Mouse (Mus musculus) MEL (cell line): ENCODE data around the gene Hsd11b2.

Experiments used
- CHD2 ChIP-seq: IDR thresholded peaks from 2 replicates; pipeline ENCODE4 v1.6.1; 2011; ENCODE audit warnings: low read length, improper control_type of control experiment
- CTCF ChIP-seq, 3 experiments: IDR thresholded peaks in 2 of 3; conservative IDR thresholded peaks in 1 of 3; 2 replicates each; pipeline ENCODE4 v1.5.1; 2011 to 2012; ENCODE audit warnings: low read length in 3 of 3, low read depth in 2 of 3, mild to moderate bottlenecking in 2 of 3, improper control_type of control experiment in 1 of 3, inconsistent platforms in 1 of 3, mixed read lengths in 1 of 3, moderate library complexity in 1 of 3; ENCODE audit not compliant: control insufficient read depth in 1 of 3, insufficient read depth in 1 of 3, poor library complexity in 1 of 3, severe bottlenecking in 1 of 3
- ELF1 ChIP-seq: IDR thresholded peaks from 2 replicates; pipeline ENCODE4 v1.6.1; 2014; ENCODE audit warnings: low read depth, mild to moderate bottlenecking, inconsistent platforms, low read length, improper control_type of control experiment, moderate library complexity
- KAT2A ChIP-seq: conservative IDR thresholded peaks from 2 replicates; pipeline ENCODE4 v1.6.1; 2012; ENCODE audit warnings: low read depth, low read length, improper control_type of control experiment, inconsistent platforms
- MAX ChIP-seq: IDR thresholded peaks from 2 replicates; pipeline ENCODE4 v1.6.1; 2011; ENCODE audit warnings: low read length, improper control_type of control experiment
- POLR2A ChIP-seq, 2 experiments: IDR thresholded peaks; 2 replicates each; pipeline ENCODE4 v1.6.1; 2011 to 2012; ENCODE audit warnings: low read length in 2 of 2, mild to moderate bottlenecking in 2 of 2, control low read depth in 1 of 2, improper control_type of control experiment in 1 of 2, low read depth in 1 of 2, moderate library complexity in 1 of 2; ENCODE audit not compliant: control insufficient read depth in 1 of 2, insufficient read depth in 1 of 2, poor library complexity in 1 of 2
- RAD21 ChIP-seq: IDR thresholded peaks from 2 replicates; pipeline ENCODE4 v1.6.1; 2011; ENCODE audit warnings: mild to moderate bottlenecking, low read depth, low read length, improper control_type of control experiment

DNA sequence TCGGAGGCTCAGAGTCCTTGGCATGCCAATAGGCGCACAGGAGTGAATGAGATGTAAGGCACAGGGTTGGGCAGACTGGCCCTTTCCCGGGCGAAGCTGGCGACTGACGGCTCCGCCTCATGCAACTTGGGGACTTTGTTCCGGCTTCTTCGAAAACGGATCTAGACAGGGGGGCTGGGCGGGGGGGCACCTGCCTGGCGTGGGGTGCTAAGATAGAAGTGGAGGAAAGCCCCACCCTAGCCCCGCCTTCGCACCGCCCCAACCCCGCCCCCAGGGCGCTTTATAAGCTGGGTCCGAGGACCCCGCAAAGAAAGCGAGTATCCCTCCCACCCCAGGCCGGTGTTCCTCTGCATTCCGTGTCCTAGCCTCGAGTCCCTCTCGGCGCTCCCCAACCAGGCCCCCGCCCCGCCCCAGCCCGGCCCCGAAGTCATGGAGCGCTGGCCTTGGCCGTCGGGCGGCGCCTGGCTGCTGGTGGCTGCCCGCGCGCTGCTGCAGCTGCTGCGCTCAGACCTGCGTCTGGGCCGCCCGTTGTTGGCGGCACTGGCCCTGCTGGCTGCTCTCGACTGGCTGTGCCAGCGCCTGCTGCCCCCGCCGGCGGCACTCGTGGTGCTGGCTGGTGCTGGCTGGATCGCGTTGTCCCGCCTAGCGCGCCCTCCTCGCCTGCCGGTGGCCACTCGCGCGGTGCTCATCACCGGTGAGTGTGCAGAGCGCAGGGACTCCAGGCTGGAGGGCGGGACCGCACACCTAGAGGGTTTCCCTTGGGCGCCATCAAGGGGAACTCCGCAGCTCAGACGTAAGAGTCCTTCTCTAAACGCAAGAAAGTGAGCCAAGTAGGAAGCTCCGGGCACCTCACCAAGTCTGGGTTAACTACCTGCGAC, at the start of gene Hsd11b2:
- TF ChIP-seq MAX (no peak), RAD21 (no peak), ELF1 (peak; percentile 63), CTCF (IDR thresholded peaks at IDR 0.05 in 2 of 3, conservative IDR thresholded peaks at IDR 0.05 in 1 of 3; ENCODE audit: control insufficient read depth in 1 of 3, insufficient read depth in 1 of 3, low read depth in 2 of 3, low read length in 3 of 3, poor library complexity in 1 of 3, severe bottlenecking in 1 of 3) (no peak), KAT2A (no peak; the same call in 1 of the 2 replicates), CHD2 (no peak), POLR2A (IDR thresholded peaks at IDR 0.05; ENCODE audit: control insufficient read depth in 1 of 2, insufficient read depth in 1 of 2, low read depth in 1 of 2, low read length in 2 of 2, poor library complexity in 1 of 2) (peak; percentile 26 to 48; a peak in 1 of 4 replicates)
